Mouse (Mus musculus): Measurements from ENCODE around the gene Efhb. TPM values are rescaled to one million over a fixed set of nuclear protein-coding genes. Genes with fewer than 3 reads are reported as not detected.
A peak's percentile ranks its signal among the peaks of the same experiment; 100 is the strongest.

Gene Efhb
- polyA plus RNA-seq, 1 experiment from 2014 or later = not detected

DNA sequence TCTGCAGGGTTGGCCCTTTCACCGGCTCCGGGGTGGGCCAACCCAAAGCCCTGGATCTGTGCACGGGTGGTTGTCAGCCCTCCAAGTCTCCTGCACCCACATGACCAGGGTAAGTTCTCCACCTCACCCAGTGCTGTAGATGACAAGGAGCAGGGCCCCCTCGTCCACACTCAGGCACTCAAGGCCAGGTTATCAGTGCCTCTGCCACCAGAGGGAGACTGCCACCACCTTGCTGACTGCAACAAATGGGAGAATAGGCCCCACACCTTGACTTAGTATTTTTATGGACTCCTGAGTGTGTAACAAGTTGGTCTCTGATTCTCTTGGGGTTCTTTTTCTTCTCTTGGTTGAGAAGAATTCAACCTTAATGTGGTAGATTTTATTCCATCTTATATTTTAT lies 2.4 kb upstream of the Efhb start:
- WGBS (ENCODE audit: insufficient replicate concordance) = 46% methylated on average over 4 of the region's 4 CpGs
- Histone ChIP-seq H3K27me3 (no peaks in the 10 kb centered on the region), H3K27ac (replicated peaks) (no peak overlapping the region), H3K36me3 (replicated peaks) (no peaks in the 10 kb centered on the region), H3K9me3 (replicated peaks) (no peaks in the 10 kb centered on the region), H3K4me3 (replicated peaks) (no peak overlapping the region), H3K4me1 (replicated peaks) (no peaks in the 10 kb centered on the region), H3K4me2 (no peak overlapping the region), H3K9ac (no peak overlapping the region)
- ATAC-seq (ENCODE audit: insufficient read depth) = no peak

DNA sequence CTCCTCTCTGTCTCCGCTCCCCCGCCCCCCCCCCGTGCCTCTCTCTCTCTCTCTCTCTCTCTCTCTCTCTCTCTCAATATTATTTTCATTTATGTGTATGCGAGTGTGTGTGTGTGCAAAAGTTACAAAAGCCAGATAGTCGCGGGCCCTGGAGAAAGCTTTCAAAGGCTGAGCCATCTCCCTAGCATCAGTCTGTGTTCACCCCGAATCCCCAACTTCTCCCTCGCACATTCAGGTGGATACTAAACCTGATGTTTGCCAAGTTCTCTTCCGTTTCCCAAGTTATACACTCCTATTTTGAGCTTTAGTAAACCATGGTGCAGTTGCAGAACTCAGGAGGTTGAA lies 347 bp upstream of the Efhb start:
- peak overlapping the region; percentile 59 for H3K4me2 ChIP-seq
- H3K4me3 ChIP-seq (replicated peaks) = peak overlapping the region; percentile 32
- no peaks in the 10 kb centered on the region for H3K27me3 ChIP-seq
- no peaks in the 10 kb centered on the region for H3K9me3 ChIP-seq (replicated peaks)
- 18% methylated on average over 7 of the region's 9 CpGs for WGBS (ENCODE audit: insufficient replicate concordance)
- no peak overlapping the region for H3K9ac ChIP-seq
- no peak for ATAC-seq (ENCODE audit: insufficient read depth)
- no peaks in the 10 kb centered on the region for H3K36me3 ChIP-seq (replicated peaks)
- H3K4me1 ChIP-seq (replicated peaks) = no peaks in the 10 kb centered on the region
- no peak overlapping the region for H3K27ac ChIP-seq (replicated peaks)

GRCm38 (mm10) chr17:53456742-53457141 lies 6.4 kb downstream of the Efhb start:
- Histone ChIP-seq H3K4me3 (replicated peaks) (no peak overlapping the region), H3K9me3 (replicated peaks) (no peaks in the 10 kb centered on the region), H3K36me3 (replicated peaks) (no peaks in the 10 kb centered on the region), H3K27me3 (no peaks in the 10 kb centered on the region), H3K4me2 (no peak overlapping the region), H3K9ac (no peak overlapping the region), H3K27ac (replicated peaks) (no peak overlapping the region), H3K4me1 (replicated peaks) (no peaks in the 10 kb centered on the region)
- ATAC-seq (ENCODE audit: insufficient read depth) = no peak
- 5% methylated on average over 1 of the region's 1 CpGs for WGBS (ENCODE audit: insufficient replicate concordance)

DNA sequence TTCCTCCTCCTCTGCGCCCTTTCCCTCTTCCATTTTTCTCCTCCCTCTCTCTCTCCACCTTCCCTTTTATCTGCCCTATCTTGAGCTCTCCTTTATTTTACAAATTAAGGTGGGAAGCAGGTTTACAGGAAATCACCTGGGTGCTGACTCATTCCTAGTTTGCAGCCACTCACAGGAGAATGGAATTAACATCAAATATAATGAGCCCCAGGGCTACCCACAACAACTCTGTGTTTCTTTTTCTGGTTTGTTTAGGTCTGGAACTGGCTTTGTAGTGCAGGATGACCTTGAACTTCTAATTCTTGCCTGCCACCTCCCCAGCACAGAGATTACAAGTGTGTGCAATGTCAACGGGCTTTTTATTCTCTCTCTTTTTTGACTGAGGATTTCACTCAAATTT lies 7.0 kb downstream of the Efhb start:
- Histone ChIP-seq H3K4me2 (no peak overlapping the region), H3K9ac (no peak overlapping the region), H3K27ac (replicated peaks) (no peak overlapping the region), H3K9me3 (replicated peaks) (no peaks in the 10 kb centered on the region), H3K4me1 (replicated peaks) (no peaks in the 10 kb centered on the region), H3K4me3 (replicated peaks) (no peak overlapping the region), H3K36me3 (replicated peaks) (no peaks in the 10 kb centered on the region), H3K27me3 (no peaks in the 10 kb centered on the region)
- ATAC-seq (ENCODE audit: insufficient read depth) = no peak
- WGBS (ENCODE audit: insufficient replicate concordance) = 54% methylated on average over 2 of the region's 2 CpGs

DNA sequence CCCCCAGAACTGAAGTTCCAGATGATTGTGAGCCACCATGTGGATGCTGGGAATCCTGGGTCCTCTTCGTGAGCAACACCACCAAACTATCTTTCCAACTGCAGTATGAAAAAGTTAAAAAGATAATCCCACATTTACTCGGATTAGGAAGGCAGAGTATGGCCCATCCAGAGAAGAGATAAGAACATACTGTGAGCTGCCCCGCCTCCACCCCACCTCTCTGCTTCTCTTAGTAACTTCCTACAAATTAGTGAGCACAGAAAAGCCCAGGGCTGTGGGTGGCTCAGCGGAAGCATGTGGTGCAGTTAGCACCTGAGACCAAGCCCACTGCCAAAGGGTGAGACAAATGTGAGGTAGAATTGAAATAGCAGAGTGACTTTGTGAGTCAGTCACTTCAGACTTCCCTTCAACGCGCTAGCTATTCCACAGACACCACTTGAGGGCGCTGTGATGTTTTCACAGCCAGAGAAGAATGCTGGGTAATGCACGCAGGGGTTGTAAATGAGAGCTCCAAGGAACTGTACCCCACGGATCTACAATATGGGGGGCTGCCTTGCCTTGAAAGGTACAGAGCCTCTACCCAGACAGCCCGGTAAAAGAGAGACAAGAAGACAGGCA lies 60.3 kb downstream of the Efhb start:
- no peak for ATAC-seq (ENCODE audit: insufficient read depth)
- Histone ChIP-seq H3K27me3 (no peaks in the 10 kb centered on the region), H3K4me3 (replicated peaks) (no peak overlapping the region), H3K36me3 (replicated peaks) (no peaks in the 10 kb centered on the region), H3K27ac (replicated peaks) (no peak overlapping the region), H3K4me1 (replicated peaks) (no peaks in the 10 kb centered on the region; the same call in 1 of the 2 replicates), H3K9ac (no peak overlapping the region), H3K9me3 (replicated peaks) (no peaks in the 10 kb centered on the region), H3K4me2 (no peak overlapping the region)
- 22% methylated on average over 10 of the region's 10 CpGs for WGBS (ENCODE audit: insufficient replicate concordance)

DNA sequence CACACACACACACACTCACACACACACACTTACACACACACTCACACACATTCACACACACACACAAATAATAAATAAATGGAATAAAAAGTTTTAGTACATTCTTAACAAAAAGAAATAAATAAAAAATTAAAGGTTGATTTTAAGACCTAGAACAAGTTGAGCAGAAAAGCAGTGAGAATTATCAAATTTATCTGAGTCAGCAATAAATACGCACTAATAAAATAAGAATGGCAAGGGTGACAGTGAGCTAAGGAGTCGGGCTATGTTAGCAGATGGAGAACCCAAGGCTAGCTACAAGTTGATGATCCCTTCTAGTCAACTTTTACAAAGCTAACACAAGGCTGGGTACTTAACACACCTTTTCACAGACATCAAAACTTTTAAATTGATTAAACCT lies 69.9 kb downstream of the Efhb start:
- Histone ChIP-seq H3K4me1 (replicated peaks) (no peaks in the 10 kb centered on the region), H3K27me3 (no peaks in the 10 kb centered on the region), H3K36me3 (replicated peaks) (no peaks in the 10 kb centered on the region), H3K4me3 (replicated peaks) (no peak overlapping the region), H3K4me2 (no peak overlapping the region), H3K27ac (replicated peaks) (no peak overlapping the region), H3K9ac (no peak overlapping the region), H3K9me3 (replicated peaks) (no peaks in the 10 kb centered on the region)
- no peak for ATAC-seq (ENCODE audit: insufficient read depth)
- 80% methylated on average over 2 of the region's 2 CpGs for WGBS (ENCODE audit: insufficient replicate concordance)

- WGBS (ENCODE audit: insufficient replicate concordance) = 28% methylated on average over 4 of the region's 4 CpGs
- no peak for ATAC-seq (ENCODE audit: insufficient read depth)
- H3K36me3 ChIP-seq (replicated peaks) = no peaks in the 10 kb centered on the region
- H3K4me2 ChIP-seq = no peak overlapping the region
- no peak overlapping the region for H3K4me3 ChIP-seq (replicated peaks)
- H3K27ac ChIP-seq (replicated peaks) = no peak overlapping the region
- H3K27me3 ChIP-seq = no peaks in the 10 kb centered on the region
- H3K4me1 ChIP-seq (replicated peaks) = no peaks in the 10 kb centered on the region
- no peak overlapping the region for H3K9ac ChIP-seq
- no peaks in the 10 kb centered on the region for H3K9me3 ChIP-seq (replicated peaks)
Measured at GRCm38 (mm10) chr17:53389507-53389906, 73.6 kb downstream of the Efhb start.

DNA sequence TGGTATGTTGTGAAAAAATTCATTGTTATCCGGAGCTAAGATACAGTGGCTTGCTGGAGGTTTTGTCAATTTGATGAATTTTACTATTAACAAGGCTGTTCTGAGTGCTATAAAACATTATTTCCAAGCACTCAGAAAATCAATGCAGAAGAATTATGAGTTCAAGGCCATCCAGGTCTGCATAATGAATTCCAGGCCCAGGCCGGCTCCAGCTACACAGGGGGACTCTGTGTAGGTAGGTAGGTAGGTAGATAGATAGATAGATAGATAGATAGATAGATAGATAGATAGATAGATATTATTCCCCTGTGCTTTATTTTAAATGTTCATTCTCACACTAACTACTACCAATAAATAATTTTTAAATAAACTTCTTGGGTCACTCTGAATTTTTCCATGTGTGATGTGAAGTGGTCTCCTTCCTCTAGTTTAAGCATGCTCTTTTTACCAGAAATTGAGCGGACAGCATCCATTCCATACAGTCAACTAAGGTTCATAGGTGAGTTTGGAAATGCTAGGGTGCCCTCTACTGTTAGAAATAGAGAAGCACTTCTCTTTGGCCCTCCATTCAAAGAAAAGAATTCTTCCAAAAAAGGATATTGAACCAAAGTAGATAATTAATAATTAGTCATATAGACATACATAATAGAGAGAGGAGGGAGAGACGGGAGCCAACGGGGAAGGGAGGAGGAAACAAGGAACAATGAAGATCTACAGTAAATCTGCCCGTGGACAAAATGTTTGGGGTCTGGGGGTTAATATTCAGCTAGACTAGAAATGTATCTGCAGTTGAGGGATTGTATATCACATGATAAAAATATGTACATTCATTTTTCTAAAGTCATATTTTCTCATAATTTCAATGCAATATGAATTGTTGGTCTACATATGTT lies 75.3 kb downstream of the Efhb start:
- 32% methylated on average over 6 of the region's 6 CpGs for WGBS (ENCODE audit: insufficient replicate concordance)
- Histone ChIP-seq H3K4me3 (replicated peaks) (no peak overlapping the region), H3K27ac (replicated peaks) (no peak overlapping the region), H3K4me2 (no peak overlapping the region), H3K9ac (no peak overlapping the region), H3K9me3 (replicated peaks) (no peaks in the 10 kb centered on the region), H3K27me3 (no peaks in the 10 kb centered on the region), H3K36me3 (replicated peaks) (no peaks in the 10 kb centered on the region), H3K4me1 (replicated peaks) (no peaks in the 10 kb centered on the region)
- ATAC-seq (ENCODE audit: insufficient read depth) = no peak

DNA sequence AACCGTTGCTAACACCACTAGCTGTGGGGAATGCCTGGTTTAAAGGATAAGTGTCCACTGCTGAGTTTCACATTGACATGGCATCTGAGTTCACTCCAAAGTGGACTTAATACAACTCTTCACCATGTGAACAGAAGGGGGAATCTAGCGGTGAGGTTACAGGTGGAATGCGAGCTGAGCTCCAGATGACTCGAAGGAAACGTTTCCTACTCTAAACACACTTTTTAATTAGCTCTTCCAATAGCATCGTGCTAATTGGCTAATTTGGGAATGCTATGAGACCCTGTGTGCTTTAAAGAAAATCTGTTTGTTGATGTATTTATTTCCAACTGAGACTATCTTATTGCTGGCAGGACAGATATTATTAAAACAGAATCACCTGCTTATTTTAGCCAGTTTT lies 76.3 kb downstream of the Efhb start:
- no peaks in the 10 kb centered on the region for H3K9me3 ChIP-seq (replicated peaks)
- no peak overlapping the region for H3K4me2 ChIP-seq
- no peaks in the 10 kb centered on the region for H3K4me1 ChIP-seq (replicated peaks)
- no peak overlapping the region for H3K27ac ChIP-seq (replicated peaks)
- no peak overlapping the region for H3K9ac ChIP-seq
- ATAC-seq (ENCODE audit: insufficient read depth) = no peak
- no peak overlapping the region for H3K4me3 ChIP-seq (replicated peaks)
- H3K36me3 ChIP-seq (replicated peaks) = no peaks in the 10 kb centered on the region
- H3K27me3 ChIP-seq = no peaks in the 10 kb centered on the region
- 63% methylated on average over 6 of the region's 6 CpGs for WGBS (ENCODE audit: insufficient replicate concordance)

- Histone ChIP-seq H3K9me3 (replicated peaks) (no peaks in the 10 kb centered on the region), H3K4me2 (no peak overlapping the region), H3K27me3 (no peaks in the 10 kb centered on the region), H3K36me3 (replicated peaks) (no peaks in the 10 kb centered on the region), H3K9ac (no peak overlapping the region), H3K4me3 (replicated peaks) (no peak overlapping the region), H3K27ac (replicated peaks) (no peak overlapping the region), H3K4me1 (replicated peaks) (no peaks in the 10 kb centered on the region)
- 66% methylated on average over 6 of the region's 6 CpGs for WGBS (ENCODE audit: insufficient replicate concordance)
- no peak for ATAC-seq (ENCODE audit: insufficient read depth)
Measured at GRCm38 (mm10) chr17:53364111-53364510, 99.0 kb downstream of the Efhb start.

Data from liver, embryonic 15.5 days (tissue).